Mouse (Mus musculus) bone marrow, adult 2 months (tissue): ENCODE measurements around the gene Fam222a. TPM values are rescaled to one million over a fixed set of nuclear protein-coding genes. Genes with fewer than 3 reads are reported as not detected.
A peak's percentile ranks its signal among the peaks of the same experiment; 100 is the strongest.

Source experiments
- H3K27ac ChIP-seq: fragments of 200-500 bp; 2 replicates; pipeline ENCODE4 v1.5.1; 2012; ENCODE audit warnings: low read depth, mild to moderate bottlenecking, control low read depth, inconsistent platforms, low read length; ENCODE audit not compliant: control insufficient read depth, poor library complexity, insufficient read depth
- H3K4me1 ChIP-seq: fragments of 200-500 bp; 2 replicates; pipeline ENCODE4 v1.6.1; 2011; ENCODE audit warnings: low read length; ENCODE audit not compliant: control insufficient read depth, insufficient read depth
- H3K4me3 ChIP-seq: fragments of 200-500 bp; replicated peaks from 2 replicates; pipeline ENCODE3; 2011; ENCODE audit warnings: mild to moderate bottlenecking, low read depth, low read length, control low read depth; ENCODE audit not compliant: control insufficient read depth
- CTCF ChIP-seq: fragments of 200-500 bp; IDR thresholded peaks from 2 replicates; pipeline ENCODE4 v1.5.1; 2011; ENCODE audit warnings: low read length, control low read depth; ENCODE audit not compliant: control insufficient read depth, insufficient read depth
- POLR2A ChIP-seq: fragments of 200-500 bp; IDR thresholded peaks from 2 replicates; pipeline ENCODE4 v1.6.1; 2011; ENCODE audit warnings: low read depth, mild to moderate bottlenecking, control low read depth, low read length, borderline replicate concordance; ENCODE audit not compliant: control insufficient read depth
- WGBS: fragments of 180-500 bp; shearing (Covaris S2); methylation state at CpG from one replicate; pipeline ENCODE4 v1.1.7; 2018; 5-methylcytosine and 5-hydroxymethylcytosine counted together
- polyA plus RNA-seq: library from polyadenylated mRNA; stranded (reverse); fragments of >200 nt; gene quantifications from 2 replicates; pipeline ENCODE4 v1.2.4, GENCODE M21; 2011; ENCODE audit warnings: low replicate concordance; ENCODE audit not compliant: missing spikeins, insufficient read depth, insufficient read length

Fam222a gene
- polyA plus RNA-seq, 1 experiment = not detected

DNA sequence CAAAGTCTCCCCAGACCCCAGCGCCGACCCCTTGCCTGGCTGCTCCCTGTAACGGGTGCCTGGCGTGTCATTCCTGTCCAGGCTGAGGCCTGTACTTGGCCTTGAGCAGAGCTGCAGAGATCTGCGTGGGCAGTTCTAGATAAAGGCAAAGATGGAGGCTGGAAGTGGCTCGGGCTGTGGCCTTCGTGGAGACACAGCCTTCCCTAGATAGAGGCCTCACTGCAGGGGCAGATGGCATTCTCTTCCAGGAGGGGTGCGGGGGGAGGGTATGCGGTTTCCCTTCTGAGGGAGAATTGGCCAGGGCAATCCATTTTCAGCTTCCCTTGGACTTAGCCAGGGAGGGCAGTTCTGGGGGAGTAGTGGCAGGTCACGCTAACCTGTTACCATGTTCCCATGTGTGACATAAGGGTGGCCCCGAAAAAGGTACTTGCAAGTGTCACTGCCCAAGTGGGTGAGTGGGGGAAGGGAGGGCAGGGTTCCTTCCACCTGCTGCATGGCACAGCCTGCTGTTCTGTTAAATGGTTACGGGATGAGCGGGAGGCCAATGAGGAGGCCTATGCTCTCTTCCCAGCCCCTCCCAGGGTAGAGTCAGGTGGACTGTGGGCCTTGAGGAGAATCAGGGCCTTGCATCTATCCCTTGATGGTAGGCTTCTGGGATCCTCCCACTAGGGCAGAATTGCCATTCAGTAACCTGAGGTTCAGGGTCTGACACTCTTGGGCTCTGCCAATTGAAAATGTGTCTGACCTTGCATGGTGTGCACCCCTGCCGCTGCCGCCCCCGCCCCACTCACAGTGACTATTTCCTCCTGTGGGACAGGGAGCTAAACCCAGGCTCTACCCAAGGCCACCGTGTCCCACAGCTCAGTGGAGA, 22.5 kb downstream of the Fam222a start:
- WGBS = 76% methylated on average over 17 of the region's 17 CpGs
- Histone ChIP-seq H3K27ac (peak overlapping the region; percentile 27), H3K4me1 (peaks cover 14% of the 10 kb centered on the region), H3K4me3 (no peak overlapping the region)
- no peak for TF ChIP-seq CTCF

DNA sequence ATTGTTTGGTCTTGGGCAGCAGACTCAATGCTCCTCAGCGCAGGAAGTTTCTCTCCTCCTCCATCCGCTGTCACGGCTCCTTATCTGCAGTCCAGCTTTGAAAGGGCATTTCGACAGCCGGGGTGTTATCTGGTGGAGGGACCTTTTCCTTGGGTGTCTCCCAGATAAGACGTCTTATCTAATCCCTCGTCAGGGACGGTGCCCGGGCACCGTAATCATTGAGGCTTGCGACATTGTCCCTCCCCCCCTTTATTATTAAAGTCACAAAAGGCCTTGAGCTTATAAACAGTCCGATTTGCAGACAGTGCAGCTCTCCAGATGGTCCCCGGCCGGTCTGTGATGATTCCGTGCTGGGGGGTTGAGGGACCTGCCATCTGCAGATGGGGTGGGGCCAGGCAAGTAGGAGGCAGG, 23.3 kb downstream of the Fam222a start:
- Histone ChIP-seq H3K27ac (no peak overlapping the region), H3K4me3 (no peak overlapping the region), H3K4me1 (peaks cover 16% of the 10 kb centered on the region)
- WGBS = 33% methylated on average over 15 of the region's 15 CpGs
- TF ChIP-seq CTCF = no peak
- no peak for TF ChIP-seq POLR2A

DNA sequence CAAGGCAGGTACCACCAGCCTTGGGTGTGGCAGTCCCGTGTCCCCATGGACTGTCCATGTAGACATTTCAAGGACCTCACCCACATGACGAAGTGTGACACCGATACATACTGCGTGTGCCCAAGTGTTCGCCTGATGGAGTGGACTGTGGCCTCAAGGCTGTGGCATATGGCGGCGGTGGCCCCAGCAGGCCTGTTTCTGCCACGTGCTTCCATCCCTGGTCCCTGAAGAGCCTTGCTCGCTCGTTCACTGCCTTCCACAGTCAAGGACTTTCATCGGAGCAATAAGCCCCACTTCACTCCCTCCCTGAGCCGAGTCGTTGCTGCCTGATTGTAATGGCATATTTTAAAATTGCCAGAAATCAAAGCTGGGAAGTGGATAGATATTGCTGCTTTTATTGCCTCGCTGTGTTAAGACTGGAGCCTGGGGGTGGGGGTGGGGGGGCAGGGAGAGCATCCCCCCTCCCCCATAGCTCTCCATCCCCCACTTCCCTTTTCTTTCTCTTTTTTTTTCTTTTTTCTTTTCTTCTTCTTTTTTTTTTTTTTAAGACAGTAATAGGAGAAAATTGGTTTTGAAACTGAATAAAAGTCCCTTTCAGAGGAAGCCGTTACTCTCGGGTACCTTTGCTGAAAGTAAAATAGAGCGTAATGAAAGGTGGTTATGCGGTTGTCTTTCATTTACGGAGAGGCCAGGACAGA, 24.8 kb downstream of the Fam222a start:
- Histone ChIP-seq H3K4me3 (no peak overlapping the region), H3K4me1 (peaks cover 19% of the 10 kb centered on the region), H3K27ac (no peak overlapping the region)
- TF ChIP-seq CTCF (no peak), POLR2A (no peak)
- 50% methylated on average over 19 of the region's 19 CpGs for WGBS

DNA sequence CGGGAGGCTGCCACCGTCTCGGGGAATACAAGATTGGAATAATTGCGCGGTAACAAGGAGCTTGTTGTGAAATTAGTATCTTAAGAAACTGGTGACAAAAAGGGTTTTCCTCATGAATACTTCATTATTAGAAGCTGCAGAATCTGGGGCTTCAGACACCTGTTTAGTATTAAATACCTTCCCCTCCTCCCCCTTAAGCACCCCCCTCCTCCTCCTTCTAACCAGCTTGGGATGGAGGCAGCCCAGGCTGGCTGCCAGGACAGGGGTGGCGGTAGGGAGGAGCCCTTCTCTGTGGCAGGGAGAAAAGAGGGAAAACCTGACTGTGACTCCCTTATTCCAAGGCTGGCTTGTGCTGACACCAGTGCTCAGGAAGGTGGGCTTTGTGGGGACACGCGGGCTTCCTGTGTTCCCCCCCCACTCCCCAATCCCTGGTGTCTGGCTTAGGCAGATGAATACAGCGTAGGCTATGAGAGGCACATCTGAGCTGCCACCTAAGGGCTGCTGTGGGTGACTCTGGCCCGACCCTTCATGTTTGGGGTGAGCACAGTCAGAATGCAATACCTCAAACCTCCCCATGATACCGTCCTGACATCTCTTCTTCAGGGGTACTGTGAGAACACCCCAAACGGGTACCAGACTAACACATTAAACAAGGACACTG, 25.5 kb downstream of the Fam222a start:
- Histone ChIP-seq H3K4me3 (no peak overlapping the region), H3K27ac (no peak overlapping the region; the same call in 1 of the 2 replicates), H3K4me1 (peaks cover 20% of the 10 kb centered on the region)
- no peak for TF ChIP-seq POLR2A
- no peak for TF ChIP-seq CTCF
- whole genome bisulfite sequencing = 37% methylated on average over 12 of the region's 12 CpGs

DNA sequence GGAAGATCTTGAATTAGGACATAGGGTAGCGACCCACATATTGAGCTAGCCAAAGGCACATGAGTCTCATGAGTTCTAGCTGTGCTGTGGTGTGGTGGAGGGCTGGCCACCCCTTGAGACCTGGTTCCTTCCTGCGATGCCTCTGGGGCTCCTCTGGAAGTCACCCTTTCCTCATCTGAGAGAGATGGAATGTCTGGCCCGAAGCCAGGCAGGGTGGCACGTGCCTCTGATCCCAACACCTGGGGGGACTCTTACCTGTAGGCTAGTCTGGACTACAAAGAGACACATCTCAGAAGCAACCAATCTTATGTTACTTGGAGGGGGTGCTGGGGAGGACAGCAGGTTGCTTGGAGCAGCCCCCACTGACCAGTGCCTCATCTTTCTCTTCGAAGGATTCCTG, 26.1 kb downstream of the Fam222a start:
- Histone ChIP-seq H3K4me3 (no peak overlapping the region), H3K27ac (peak overlapping the region; percentile 83), H3K4me1 (peaks cover 20% of the 10 kb centered on the region)
- TF ChIP-seq CTCF (no peak), POLR2A (no peak)
- WGBS = 53% methylated on average over 5 of the region's 5 CpGs

DNA sequence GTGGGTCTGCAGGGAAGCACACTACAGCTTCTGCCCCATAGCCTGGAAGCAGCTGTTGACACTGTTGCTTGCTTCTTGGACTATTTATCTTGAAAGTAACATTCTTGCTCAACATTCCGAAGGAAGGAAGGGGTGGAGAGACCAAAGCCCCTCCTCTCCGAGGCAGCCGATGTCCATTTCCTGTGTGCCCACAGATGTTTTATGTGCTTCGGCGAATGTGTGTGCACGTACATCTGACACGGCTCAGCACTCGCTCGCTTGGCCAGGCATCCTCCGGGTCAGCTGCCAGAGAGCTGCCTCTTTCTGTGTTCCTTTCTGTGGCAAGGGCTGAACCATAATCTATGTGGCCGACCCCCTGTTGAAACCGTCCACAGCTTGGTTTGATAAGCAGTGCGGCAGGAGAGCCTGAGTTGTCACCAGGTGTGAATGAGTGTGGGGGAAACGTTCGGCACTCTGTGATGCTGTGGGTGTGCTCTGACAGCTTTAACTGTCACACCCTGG, 27.0 kb downstream of the Fam222a start:
- Histone ChIP-seq H3K27ac (peak overlapping the region; percentile 83), H3K4me1 (peaks cover 20% of the 10 kb centered on the region), H3K4me3 (peak overlapping the region; percentile 14)
- TF ChIP-seq CTCF (no peak), POLR2A (peak; percentile 71; the same call in 1 of the 2 replicates)
- WGBS = under 1% methylated on average over 15 of the region's 15 CpGs

DNA sequence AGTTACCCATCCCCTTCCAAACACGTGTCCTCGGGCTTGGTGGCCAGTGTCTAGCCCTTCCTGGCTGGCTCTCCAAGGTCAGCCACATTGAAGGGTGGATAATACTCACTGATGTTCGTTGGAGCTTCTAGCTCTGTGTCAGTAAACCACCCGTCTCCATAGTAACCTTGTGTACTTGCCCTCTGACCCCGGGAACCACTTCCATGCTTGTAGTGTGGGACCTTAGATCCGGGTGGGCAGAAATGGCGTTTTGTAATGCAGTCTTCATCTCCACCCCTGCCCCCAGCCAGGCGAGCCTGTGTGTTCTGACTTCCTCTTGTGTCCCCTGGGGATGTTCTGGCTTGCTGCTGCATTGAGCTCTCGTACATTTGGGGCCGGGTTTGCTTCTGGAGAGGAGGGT, 28.8 kb downstream of the Fam222a start:
- Histone ChIP-seq H3K27ac (peak overlapping the region; percentile 74), H3K4me1 (peaks cover 20% of the 10 kb centered on the region), H3K4me3 (no peak overlapping the region)
- 0 out of 2 replicates have a peak, but pooled peaks have one; percentile 3 for TF ChIP-seq POLR2A
- no peak for TF ChIP-seq CTCF
- WGBS = 12% methylated on average over 10 of the region's 10 CpGs

DNA sequence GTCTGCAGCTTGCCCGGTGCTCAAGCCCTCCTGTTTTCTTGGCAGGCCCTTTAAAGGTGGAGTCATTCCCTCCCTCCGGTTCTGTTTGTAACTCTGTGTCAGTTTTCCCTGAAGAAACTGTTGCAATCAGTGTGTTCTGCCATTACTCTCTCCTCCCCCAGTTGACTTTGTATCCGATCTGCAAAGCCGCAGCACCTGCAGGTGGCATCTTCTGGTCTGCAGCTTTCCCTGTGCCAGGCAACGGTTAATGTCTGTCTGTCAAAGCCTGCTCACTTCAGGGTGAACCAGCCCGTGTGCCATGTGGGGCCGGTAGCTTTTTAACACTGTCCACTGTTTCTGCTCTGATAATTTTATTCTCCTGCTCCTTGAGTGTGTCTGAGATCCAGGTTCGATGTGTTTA, 29.4 kb downstream of the Fam222a start:
- WGBS = 14% methylated on average over 8 of the region's 8 CpGs
- H3K27ac ChIP-seq = peak overlapping the region; percentile 74
- TF ChIP-seq CTCF = no peak
- no peak for TF ChIP-seq POLR2A
- no peak overlapping the region for H3K4me3 ChIP-seq
- H3K4me1 ChIP-seq = peaks cover 20% of the 10 kb centered on the region
